Mouse (Mus musculus) cerebellum, adult 2 months (tissue): ENCODE results near the gene Abi1. TPM values are rescaled to one million over a fixed set of nuclear protein-coding genes. Genes with fewer than 3 reads are reported as not detected.
A peak's percentile ranks its signal among the peaks of the same experiment; 100 is the strongest.

Experiments
- DNase-seq, 2 experiments: peaks; one replicate each; pipeline ENCODE4 v3.0.0; 2021
- H3K27ac ChIP-seq: fragments of 200-500 bp; 2 replicates; pipeline ENCODE4 v1.5.1; 2012; ENCODE audit warnings: low read length, control low read depth, inconsistent platforms; ENCODE audit not compliant: insufficient read depth
- H3K27me3 ChIP-seq: fragments of 200-500 bp; 2 replicates; pipeline ENCODE4 v1.6.1; 2012; ENCODE audit warnings: inconsistent platforms, mild to moderate bottlenecking, low read length, moderate library complexity; ENCODE audit not compliant: control insufficient read depth, insufficient read depth
- H3K4me1 ChIP-seq: fragments of 200-500 bp; 2 replicates; pipeline ENCODE4 v1.6.1; 2011; ENCODE audit warnings: low read length; ENCODE audit not compliant: control insufficient read depth, insufficient read depth
- H3K4me3 ChIP-seq: fragments of 200-500 bp; replicated peaks from 2 replicates; pipeline ENCODE3; 2011; ENCODE audit warnings: mild to moderate bottlenecking, low read depth, low read length, control low read depth; ENCODE audit not compliant: insufficient read depth
- CTCF ChIP-seq: fragments of 200-500 bp; IDR thresholded peaks from 2 replicates; pipeline ENCODE4 v1.5.1; 2011; ENCODE audit warnings: low read depth, mild to moderate bottlenecking, control low read depth, low read length, moderate library complexity, borderline replicate concordance; ENCODE audit not compliant: insufficient read depth
- POLR2A ChIP-seq: fragments of 200-500 bp; IDR thresholded peaks from 2 replicates; pipeline ENCODE4 v1.6.1; 2011; ENCODE audit warnings: low read length, control low read depth, borderline replicate concordance; ENCODE audit not compliant: insufficient read depth
- WGBS: fragments of 180-500 bp; shearing (Covaris S2); methylation state at CpG from one replicate; pipeline ENCODE4 v1.1.7; 2018; 5-methylcytosine and 5-hydroxymethylcytosine counted together
- polyA plus RNA-seq: library from polyadenylated mRNA; depleted of rRNA; stranded (reverse); fragments of >200 nt; gene quantifications from 2 replicates; pipeline ENCODE4 v1.2.3, GENCODE M21; 2012; rRNA removed

Abi1 gene
- 104 and 114 TPM in 2 replicates for polyA plus RNA-seq

- Histone ChIP-seq H3K27me3 (no peaks in the 10 kb centered on the region), H3K4me1 (peaks cover 4% of the 10 kb centered on the region; the same call in 1 of the 2 replicates), H3K27ac (peak within 1 kb of the TSS; percentile 63), H3K4me3 (peak within 1 kb of the TSS; percentile 71)
- WGBS, result 2% methylated on average over 23 of the region's 24 CpGs
- DNase-seq, result peak; percentile 90 to 95
- TF ChIP-seq POLR2A (peak; percentile 89), CTCF (no peak)
Measured at GRCm38 (mm10) chr2:23040001-23040646, at the start of gene Abi1. TSS of gene Abi1 (minus strand) at chr2:23040241.

GRCm38 (mm10) chr2:23084540-23084939 is 44.5 kb upstream of the Abi1 start:
- no peaks in the 10 kb centered on the region for H3K4me1 ChIP-seq
- no peak for DNase-seq
- 95% methylated on average over 8 of the region's 8 CpGs for WGBS
- no peak for TF ChIP-seq CTCF
- H3K27me3 ChIP-seq, result no peaks in the 10 kb centered on the region
- no peak overlapping the region for H3K27ac ChIP-seq
- H3K4me3 ChIP-seq, result no peak overlapping the region

GRCm38 (mm10) chr2:23078588-23078987 is 38.5 kb upstream of the Abi1 start:
- Histone ChIP-seq H3K4me3 (no peak overlapping the region), H3K4me1 (no peaks in the 10 kb centered on the region), H3K27ac (no peak overlapping the region), H3K27me3 (no peaks in the 10 kb centered on the region)
- TF ChIP-seq POLR2A (no peak), CTCF (no peak)
- WGBS, result 98% methylated on average over 2 of the region's 2 CpGs
- no peak for DNase-seq

GRCm38 (mm10) chr2:23077693-23078092 is 37.7 kb upstream of the Abi1 start:
- 94% methylated on average over 5 of the region's 5 CpGs for WGBS

GRCm38 (mm10) chr2:23076783-23077182 is 36.7 kb upstream of the Abi1 start:
- H3K27me3 ChIP-seq, result no peaks in the 10 kb centered on the region
- TF ChIP-seq CTCF, result no peak
- TF ChIP-seq POLR2A, result no peak
- no peaks in the 10 kb centered on the region for H3K4me1 ChIP-seq
- no peak overlapping the region for H3K4me3 ChIP-seq
- H3K27ac ChIP-seq, result no peak overlapping the region
- no peak for DNase-seq

More at GRCm38 (mm10) chr2:23077693-23078092, 37.7 kb upstream of the Abi1 start:
- no peak overlapping the region for H3K27ac ChIP-seq
- H3K4me1 ChIP-seq, result no peaks in the 10 kb centered on the region
- TF ChIP-seq POLR2A, result no peak
- no peak for TF ChIP-seq CTCF
- no peak overlapping the region for H3K4me3 ChIP-seq
- DNase-seq, result no peak
- no peaks in the 10 kb centered on the region for H3K27me3 ChIP-seq

- no peak for DNase-seq
- Histone ChIP-seq H3K4me1 (no peaks in the 10 kb centered on the region), H3K4me3 (no peak overlapping the region), H3K27ac (no peak overlapping the region), H3K27me3 (no peaks in the 10 kb centered on the region)
- TF ChIP-seq POLR2A, result no peak
- no peak for TF ChIP-seq CTCF
Measured at GRCm38 (mm10) chr2:23075846-23076245, 35.8 kb upstream of the Abi1 start.

GRCm38 (mm10) chr2:23071406-23071805 is 31.4 kb upstream of the Abi1 start:
- 69% methylated on average over 1 of the region's 1 CpGs for WGBS
- H3K27ac ChIP-seq, result no peak overlapping the region
- no peak for DNase-seq
- no peak for TF ChIP-seq CTCF
- no peak for TF ChIP-seq POLR2A
- H3K4me3 ChIP-seq, result no peak overlapping the region
- no peaks in the 10 kb centered on the region for H3K4me1 ChIP-seq
- H3K27me3 ChIP-seq, result no peaks in the 10 kb centered on the region

GRCm38 (mm10) chr2:23070491-23070890 is 30.4 kb upstream of the Abi1 start:
- Histone ChIP-seq H3K4me1 (no peaks in the 10 kb centered on the region), H3K27ac (no peak overlapping the region), H3K4me3 (no peak overlapping the region), H3K27me3 (no peaks in the 10 kb centered on the region)
- TF ChIP-seq CTCF, result no peak
- TF ChIP-seq POLR2A, result no peak
- DNase-seq, result no peak
- WGBS, result 60% methylated on average over 2 of the region's 2 CpGs
